Mouse (Mus musculus) CH12.LX (cell line): ENCODE results near the gene Phkg2. TPM values are rescaled to one million over a fixed set of nuclear protein-coding genes. Genes with fewer than 3 reads are reported as not detected.

Source experiments
- DNase-seq: peaks from one replicate; pipeline ENCODE4 v3.0.0-alpha.2; 2013; ENCODE audit errors: extremely low read depth
- H3K27ac ChIP-seq: 2 replicates; pipeline ENCODE4 v1.5.1; 2012; ENCODE audit warnings: low read depth, mild to moderate bottlenecking, control low read depth, moderate library complexity; ENCODE audit not compliant: insufficient read depth
- H3K27me3 ChIP-seq: replicated peaks from 2 replicates; pipeline ENCODE3; 2012; ENCODE audit warnings: inconsistent platforms
- H3K36me3 ChIP-seq, 2 experiments: replicated peaks in 1 of 2; 2 replicates each; pipeline versions ENCODE3 to v1.6.1; 2012; ENCODE audit warnings: inconsistent platforms in 1 of 2, low read length in 1 of 2, mild to moderate bottlenecking in 1 of 2, mixed read lengths in 1 of 2, moderate library complexity in 1 of 2; ENCODE audit not compliant: control insufficient read depth in 1 of 2, insufficient read depth in 1 of 2
- H3K4me1 ChIP-seq, 2 experiments: 2 replicates each; pipeline ENCODE4 v1.6.1; 2012; ENCODE audit warnings: inconsistent platforms in 1 of 2, moderate library complexity in 1 of 2; ENCODE audit not compliant: insufficient read depth in 2 of 2, control insufficient read depth in 1 of 2
- H3K4me2 ChIP-seq: 2 replicates; pipeline ENCODE4 v1.6.1; 2012; ENCODE audit warnings: low read depth, mild to moderate bottlenecking, control low read depth; ENCODE audit not compliant: poor library complexity, insufficient read depth, severe bottlenecking
- H3K4me3 ChIP-seq, 3 experiments: fragments of 150-350 bp in 1 of 3; sonication (generic) in 1 of 3; replicated peaks in 1 of 3; 2 replicates each; pipeline versions ENCODE3 to v1.5.1; 2011 to 2012; ENCODE audit warnings: low read depth in 2 of 3, low read length in 2 of 3, mild to moderate bottlenecking in 2 of 3, moderate library complexity in 2 of 3, control low read depth in 1 of 3, improper control_type of control experiment in 1 of 3, inconsistent platforms in 1 of 3, mixed read lengths in 1 of 3; ENCODE audit not compliant: poor library complexity in 1 of 3
- H3K79me2 ChIP-seq: replicated peaks from 2 replicates; pipeline ENCODE4 v1.6.1; 2012; ENCODE audit warnings: mild to moderate bottlenecking, moderate library complexity; ENCODE audit not compliant: control insufficient read depth, poor library complexity, insufficient read depth, severe bottlenecking; ENCODE audit errors: extremely low read depth
- H3K9ac ChIP-seq: 2 replicates; pipeline ENCODE4 v1.6.1; 2012; ENCODE audit warnings: low read depth, mild to moderate bottlenecking, control low read depth, moderate library complexity; ENCODE audit not compliant: insufficient read depth
- H3K9me3 ChIP-seq: replicated peaks from 2 replicates; pipeline ENCODE3; 2012; ENCODE audit warnings: low read length, inconsistent platforms, mixed read lengths
- CHD2 ChIP-seq: IDR thresholded peaks from 2 replicates; pipeline ENCODE4 v1.6.1; 2011; ENCODE audit warnings: low read length, improper control_type of control experiment
- CTCF ChIP-seq, 2 experiments: IDR thresholded peaks in 1 of 2; conservative IDR thresholded peaks in 1 of 2; 2 replicates each; pipeline ENCODE4 v1.5.1; 2011 to 2012; ENCODE audit warnings: low read depth in 2 of 2, low read length in 2 of 2, improper control_type of control experiment in 1 of 2, inconsistent platforms in 1 of 2, mild to moderate bottlenecking in 1 of 2, moderate library complexity in 1 of 2
- E2F4 ChIP-seq: IDR thresholded peaks from 2 replicates; pipeline ENCODE4 v1.6.1; 2011; ENCODE audit warnings: low read depth, low read length, improper control_type of control experiment; ENCODE audit not compliant: insufficient replicate concordance
- ELF1 ChIP-seq: IDR thresholded peaks from 2 replicates; pipeline ENCODE4 v1.6.1; 2014; ENCODE audit warnings: low read depth, mild to moderate bottlenecking, inconsistent platforms, low read length, improper control_type of control experiment
- GABPA ChIP-seq: IDR thresholded peaks from 2 replicates; pipeline ENCODE4 v1.6.1; 2012; ENCODE audit warnings: low read depth, low read length, improper control_type of control experiment, inconsistent platforms; ENCODE audit not compliant: insufficient replicate concordance
- HCFC1 ChIP-seq: IDR thresholded peaks from 2 replicates; pipeline ENCODE4 v1.6.1; 2012; ENCODE audit warnings: low read depth, mild to moderate bottlenecking, inconsistent platforms, low read length, improper control_type of control experiment
- KAT2A ChIP-seq: IDR thresholded peaks from 2 replicates; pipeline ENCODE4 v1.6.1; 2012; ENCODE audit warnings: low read length, improper control_type of control experiment, inconsistent platforms; ENCODE audit not compliant: insufficient replicate concordance
- MAX ChIP-seq: IDR thresholded peaks from 2 replicates; pipeline ENCODE4 v1.6.1; 2011; ENCODE audit warnings: low read length, improper control_type of control experiment
- MXI1 ChIP-seq: IDR thresholded peaks from 2 replicates; pipeline ENCODE4 v1.6.1; 2011; ENCODE audit warnings: mild to moderate bottlenecking, low read depth, low read length, improper control_type of control experiment
- MYC ChIP-seq: IDR thresholded peaks from 2 replicates; pipeline ENCODE4 v1.6.1; 2011; ENCODE audit warnings: low read depth, mild to moderate bottlenecking, improper control_type of control experiment, low read length
- PAX5 ChIP-seq: IDR thresholded peaks from 2 replicates; pipeline ENCODE4 v1.6.1; 2012; ENCODE audit warnings: low read length, inconsistent platforms, mixed read lengths
- POLR2A ChIP-seq: IDR thresholded peaks from 2 replicates; pipeline ENCODE4 v1.6.1; 2011; ENCODE audit warnings: low read depth, mild to moderate bottlenecking, improper control_type of control experiment, low read length
- POLR2AphosphoS2 ChIP-seq: IDR thresholded peaks from 2 replicates; pipeline ENCODE4 v1.6.1; 2011; ENCODE audit warnings: low read depth, low read length, improper control_type of control experiment
- RAD21 ChIP-seq: IDR thresholded peaks from 2 replicates; pipeline ENCODE4 v1.6.1; 2011; ENCODE audit warnings: low read depth, mild to moderate bottlenecking, low read length, improper control_type of control experiment, moderate library complexity
- SIN3A ChIP-seq: IDR thresholded peaks from 2 replicates; pipeline ENCODE4 v1.6.1; 2012; ENCODE audit warnings: low read length, improper control_type of control experiment, inconsistent platforms
- SMC3 ChIP-seq: IDR thresholded peaks from 2 replicates; pipeline ENCODE4 v1.6.1; 2011; ENCODE audit warnings: low read depth, low read length, improper control_type of control experiment
- TBP ChIP-seq: conservative IDR thresholded peaks from 2 replicates; pipeline ENCODE4 v1.6.1; 2011; ENCODE audit warnings: low read depth, low read length, improper control_type of control experiment
- TCF12 ChIP-seq: IDR thresholded peaks from 2 replicates; pipeline ENCODE4 v1.6.1; 2014; ENCODE audit warnings: low read depth, mild to moderate bottlenecking, inconsistent platforms, low read length, improper control_type of control experiment
- ZKSCAN1 ChIP-seq: IDR thresholded peaks from 2 replicates; pipeline ENCODE4 v1.6.1; 2012; ENCODE audit warnings: low read depth, inconsistent platforms, low read length, improper control_type of control experiment, borderline replicate concordance
- dilution Hi-C: fragments of 300-500 bp; cut with MboI; formaldehyde crosslinking; loops from 2 replicates; pipeline ENCODE4 v1.14.3; 2020; ENCODE audit warnings: low sequenced_read_pairs; ENCODE audit not compliant: extremely low pct_unique_long_range_greater_than_20kb, extremely low pct_ligation_motif_present
- in situ Hi-C: fragments of 300-500 bp; cut with MboI; formaldehyde crosslinking; loops from 3 replicates; pipeline ENCODE4 v1.14.3; 2019; ENCODE audit warnings: low sequenced_read_pairs, low pct_ligation_motif_present, low pct_unique_long_range_greater_than_20kb, mixed read lengths
- polyA plus RNA-seq: library from polyadenylated mRNA; unstranded; fragments of >175 nt; gene quantifications from 2 replicates; pipeline ENCODE4 v1.2.1, GENCODE M21; 2012; ENCODE audit warnings: low read depth; ENCODE audit not compliant: insufficient read length
- total RNA-seq, 2 experiments: library from RNA; depleted of rRNA; stranded (reverse); fragments of 300-350 nt in 1 of 2; fragments of >200 nt in 1 of 2; gene quantifications; 2 replicates each; pipeline ENCODE4 v1.2.3; 2012 to 2014

The Phkg2 gene
- total and polyA plus RNA-seq, 3 experiments, result 23.3 to 65.0 (median 34.7) TPM

DNA sequence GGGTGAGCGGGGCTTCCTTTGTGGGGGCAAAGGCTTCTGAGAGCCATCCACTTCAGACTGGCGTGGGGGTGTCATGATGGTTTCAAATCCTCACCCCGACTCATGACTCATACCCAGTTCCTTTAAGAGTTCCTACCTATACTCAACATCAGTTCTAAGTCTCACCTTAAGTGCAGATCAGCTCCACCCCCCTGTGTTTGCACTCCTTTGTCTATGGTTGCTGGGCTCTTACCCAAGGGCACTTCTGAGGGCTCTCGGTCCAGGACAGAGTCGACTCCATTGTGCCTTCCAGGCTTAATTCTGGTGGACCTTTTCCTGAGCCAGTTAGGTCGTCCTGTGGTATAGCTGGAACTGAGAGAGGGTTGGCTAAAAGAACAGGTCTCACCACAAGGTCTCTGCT, 34.0 kb downstream of the Phkg2 start:
- Histone ChIP-seq H3K9ac (no peak overlapping the region), H3K27me3 (peaks cover 2% of the 10 kb centered on the region), H3K27ac (no peak overlapping the region), H3K79me2 (no peaks in the 10 kb centered on the region), H3K9me3 (peaks cover 7% of the 10 kb centered on the region), H3K4me3 (no peak overlapping the region)
- dilution Hi-C loops, result no loop called here
- DNase-seq, result no peak
- TF ChIP-seq MXI1 (no peak), KAT2A (no peak), SIN3A (no peak), E2F4 (no peak), MYC (no peak), HCFC1 (no peak), ELF1 (no peak), CHD2 (no peak), TCF12 (no peak), CTCF (conservative IDR thresholded peaks at IDR 0.05 in 1 of 2, IDR thresholded peaks at IDR 0.05 in 1 of 2; ENCODE audit: low read depth in 2 of 2, low read length in 2 of 2) (no peak)
- TF ChIP-seq, all 38 proteins: peak for 0
- Histone ChIP-seq H3K4me1 (peaks cover 5 to 13% of the 10 kb centered on the region in 2 experiments; a peak in 2 of 4 replicates), H3K4me2 (no peak overlapping the region), H3K36me3 (peaks cover 40 to 48% of the 10 kb centered on the region in 2 experiments)
- in situ Hi-C loops, result no loop called here

DNA sequence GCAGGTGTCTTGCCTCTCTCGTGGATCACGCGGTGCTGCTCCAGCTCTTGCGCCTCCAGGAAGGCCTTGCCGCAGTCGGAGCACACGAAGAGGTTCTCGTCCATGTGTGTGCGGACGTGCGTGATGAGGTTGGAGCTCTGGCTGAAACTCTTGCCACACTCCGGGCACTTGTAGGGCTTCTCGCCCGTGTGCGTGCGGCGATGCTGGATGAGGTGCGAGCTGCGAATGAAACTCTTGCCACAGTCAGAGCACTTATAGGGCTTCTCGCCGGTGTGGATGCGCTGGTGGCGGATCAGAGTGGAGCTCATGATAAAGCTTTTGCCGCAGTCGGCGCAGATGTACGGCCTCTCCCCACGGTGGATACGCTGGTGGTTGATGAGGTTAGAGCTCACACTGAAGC, 37.9 kb downstream of the Phkg2 start:
- no peaks in the 10 kb centered on the region for H3K79me2 ChIP-seq
- in situ Hi-C loops, result no loop called here
- dilution Hi-C loops, result no loop called here
- no peak for DNase-seq
- peaks cover 38% of the 10 kb centered on the region for H3K27me3 ChIP-seq
- no peak overlapping the region for H3K9ac ChIP-seq
- H3K4me3 ChIP-seq, result no peak overlapping the region
- no peak overlapping the region for H3K4me2 ChIP-seq
- peaks cover 14% of the 10 kb centered on the region in 2 experiments for H3K36me3 ChIP-seq
- H3K27ac ChIP-seq, result no peak overlapping the region
- peaks cover 7% of the 10 kb centered on the region for H3K9me3 ChIP-seq
- TF ChIP-seq POLR2A (no peak), SMC3 (no peak), GABPA (no peak), ZKSCAN1 (no peak), RAD21 (no peak), MXI1 (no peak), E2F4 (no peak)
- H3K4me1 ChIP-seq, result peaks cover 4 to 16% of the 10 kb centered on the region in 2 experiments; a peak in 2 of 4 replicates

- Histone ChIP-seq H3K79me2 (no peaks in the 10 kb centered on the region), H3K4me3 (no peak overlapping the region), H3K9ac (no peak overlapping the region), H3K27ac (no peak overlapping the region), H3K9me3 (peaks cover 7% of the 10 kb centered on the region), H3K4me2 (no peak overlapping the region), H3K36me3 (peaks cover 14% of the 10 kb centered on the region in 2 experiments), H3K27me3 (peaks cover 40% of the 10 kb centered on the region), H3K4me1 (peaks cover 4 to 16% of the 10 kb centered on the region in 2 experiments; a peak in 2 of 4 replicates)
- dilution Hi-C loops (no loop called here), in situ Hi-C loops (no loop called here)
- no peak for TF ChIP-seq MAX
- no peak for TF ChIP-seq ELF1
- no peak for TF ChIP-seq PAX5
- TF ChIP-seq E2F4, result no peak
- no peak for TF ChIP-seq GABPA
- no peak for TF ChIP-seq TBP
- no peak for TF ChIP-seq POLR2AphosphoS2
- no peak for TF ChIP-seq SIN3A
- TF ChIP-seq SMC3, result no peak
- DNase-seq, result no peak
Observed at GRCm38 (mm10) chr7:127611561-127611960, 38.4 kb downstream of the Phkg2 start.
